ENCODE assay signal across 9 mouse cellular contexts in genomic region chr13:47777206-47778099, GRCm38 (mm10).
A peak's percentile ranks its signal among the peaks of the same experiment; 100 is the strongest.
DNase-seq lines count a peak whose midpoint lies in the region; ATAC-seq lines count a peak whose summit lies in the region.
"Had no signal": no experiment of that assay in that cellular context is flagged by ENCODE, and none has a peak within 500 bp of the region (broad histone marks: within the 10 kb centered on the region; RNA-seq: fewer than 3 reads in every experiment).

No protein-coding gene starts in this region.

- H3K27ac ChIP-seq in heart, embryonic 13.5 days (replicated peaks), result peak overlapping the region; percentile 33
- H3K27ac ChIP-seq: embryonic facial prominence, embryonic 12.5 days had no signal

- peak overlapping the region; percentile 47; the same call in 1 of the 2 replicates for H3K9ac ChIP-seq in heart, embryonic 13.5 days
- H3K9ac ChIP-seq: embryonic facial prominence, embryonic 12.5 days had no signal

- peak overlapping the region; percentile 55 for H3K4me2 ChIP-seq in heart, embryonic 13.5 days
- H3K4me2 ChIP-seq: embryonic facial prominence, embryonic 12.5 days had no signal

- WGBS in heart, embryonic 13.5 days, result 39% methylated on average over 15 of the region's 15 CpGs

- no peaks in the 10 kb centered on the region for H3K36me3 ChIP-seq in heart, embryonic 13.5 days
- H3K36me3 ChIP-seq: embryonic facial prominence, embryonic 12.5 days had no signal

- DNase-seq in frontal cortex, postnatal 36 days (ENCODE audit: low spot score in 2 of 2), result peak; percentile 8 to 12
- DNase-seq in frontal cortex, postnatal 14 days (ENCODE audit: low spot score in 2 of 2), result no peak
- DNase-seq in Muller cell, postnatal 12 days (ENCODE audit: inconsistent ontology term), result peak; percentile 20
- peak; percentile 10 for DNase-seq in lung, postnatal 25 days (ENCODE audit: low spot score)
- peak; percentile 11 for DNase-seq in yolk sac, embryonic 10.5 days (ENCODE audit: low spot score)
- DNase-seq in thymus, postnatal 10 days (ENCODE audit: low spot score in 2 of 2), result no peak

- H3K9me3 ChIP-seq in heart, embryonic 13.5 days, result no peaks in the 10 kb centered on the region
- H3K9me3 ChIP-seq: embryonic facial prominence, embryonic 12.5 days had no signal

- ATAC-seq in heart, embryonic 13.5 days (ENCODE audit: extremely low read depth, insufficient number of reproducible peaks, low FRiP score, low TSS enrichment), result no peak
- no peak for ATAC-seq in monocyte, adult 5-6 weeks (replicated peaks; ENCODE audit: insufficient number of reproducible peaks, low FRiP score, low TSS enrichment, poor library complexity, severe bottlenecking)

- H3K4me3 ChIP-seq in heart, embryonic 13.5 days, result 0 out of 2 replicates have a peak overlapping the region, but pooled peaks have one; percentile 3
- H3K4me3 ChIP-seq: embryonic facial prominence, embryonic 12.5 days had no signal

- H3K27me3 ChIP-seq in heart, embryonic 13.5 days (replicated peaks), result no peaks in the 10 kb centered on the region
- H3K27me3 ChIP-seq: embryonic facial prominence, embryonic 12.5 days had no signal

- H3K4me1 ChIP-seq in heart, embryonic 13.5 days, result peaks cover 13% of the 10 kb centered on the region

Comparison
In these comparisons a context has a peak if more than half of its experiments do, and no peak if none do; other contexts are left out.
1. DNase-seq: peak in frontal cortex, postnatal 36 days (2 of 2), Muller cell, postnatal 12 days (single experiment), lung, postnatal 25 days (single experiment) and yolk sac, embryonic 10.5 days (single experiment); none in frontal cortex, postnatal 14 days (0 of 2) and thymus, postnatal 10 days (0 of 2).